ENCODE assay signal across 9 mouse cellular contexts in the genomic region with DNA sequence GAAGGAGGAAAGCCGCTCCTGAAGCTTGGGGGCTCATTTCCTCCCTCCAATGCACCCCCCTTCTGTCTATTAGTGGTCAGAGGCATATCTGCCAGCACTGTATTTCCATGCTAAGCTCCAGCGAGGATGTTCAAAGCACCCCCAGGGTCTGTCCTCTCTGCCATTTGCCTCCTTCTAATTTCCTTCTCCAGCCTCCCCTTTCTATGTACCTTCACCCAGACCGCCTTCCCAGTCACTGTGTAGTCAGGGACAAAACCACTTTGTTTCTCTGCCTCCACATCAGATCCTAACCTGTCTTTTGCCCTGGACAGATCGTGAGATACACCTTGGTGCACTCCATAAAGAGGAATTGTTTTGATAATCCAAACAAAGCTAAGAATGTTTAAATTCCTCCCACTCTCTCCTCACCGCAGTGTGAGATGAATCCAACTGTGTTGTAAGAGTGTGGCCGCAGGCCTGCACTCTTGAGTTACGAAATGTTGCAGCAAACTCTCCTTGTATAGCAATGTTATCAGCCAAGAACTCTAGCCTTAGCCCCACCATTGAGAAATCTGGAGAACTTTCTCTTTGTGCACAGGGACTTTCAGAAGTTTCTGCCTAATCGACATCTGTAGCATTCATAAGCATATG. TPM values are rescaled to one million over a fixed set of nuclear protein-coding genes. Genes with fewer than 3 reads are reported as not detected.
DNase-seq lines count a peak whose midpoint lies in the region; ATAC-seq and TF ChIP-seq lines count a peak whose summit lies in the region.
"Had no signal": no experiment of that assay in that cellular context is flagged by ENCODE, and none has a peak within 500 bp of the region (broad histone marks: within the 10 kb centered on the region; RNA-seq: fewer than 3 reads in every experiment).

No protein-coding gene starts in this region.

- H3K27ac ChIP-seq in gastrocnemius, adult 2 months: peak overlapping the region; percentile 64
- no peak overlapping the region for H3K27ac ChIP-seq in liver, embryonic 11.5 days (ENCODE audit: low read depth, low read length)
- H3K27ac ChIP-seq in midbrain, postnatal 0 days (ENCODE audit: low read depth, low read length): no peak overlapping the region
- no peak overlapping the region for H3K27ac ChIP-seq in midbrain, embryonic 16.5 days (ENCODE audit: low read length)
- H3K27ac ChIP-seq: neural tube, embryonic 12.5 days had no signal

- peak; percentile 45 for DNase-seq in gastrocnemius, adult 2 months
- no peak for DNase-seq in gastrocnemius, postnatal 4 days (ENCODE audit: low spot score in 2 of 2)
- peak; percentile 65 to 72 for DNase-seq in heart, adult 18-20 months
- no peak for DNase-seq in liver, embryonic 11.5 days (ENCODE audit: low spot score)
- DNase-seq in skeletal muscle tissue, adult 2 months (ENCODE audit: low read depth, low spot score): peak; percentile 67
- no peak for DNase-seq in kidney, adult 8-10 months
- no peak for DNase-seq in midbrain, postnatal 0 days (ENCODE audit: low spot score)

- H3K9ac ChIP-seq in liver, embryonic 11.5 days (ENCODE audit: low read depth, low read length): no peak overlapping the region
- H3K9ac ChIP-seq in midbrain, postnatal 0 days (replicated peaks; ENCODE audit: low read length, poor library complexity, severe bottlenecking): no peak overlapping the region
- no peak overlapping the region for H3K9ac ChIP-seq in midbrain, embryonic 16.5 days (ENCODE audit: low read depth, low read length)
- H3K9ac ChIP-seq: neural tube, embryonic 12.5 days had no signal

- no peak for TF ChIP-seq CTCF in gastrocnemius, adult 2 months (IDR thresholded peaks at IDR 0.05)
- TF ChIP-seq CTCF in midbrain, postnatal 0 days (IDR thresholded peaks at IDR 0.05): no peak

- no peaks in the 10 kb centered on the region for H3K27me3 ChIP-seq in liver, embryonic 11.5 days (replicated peaks; ENCODE audit: control insufficient read depth, insufficient read depth, low read length)
- H3K27me3 ChIP-seq in midbrain, postnatal 0 days (ENCODE audit: insufficient read depth, low read length): no peaks in the 10 kb centered on the region
- no peaks in the 10 kb centered on the region; the same call in 1 of the 2 replicates for H3K27me3 ChIP-seq in midbrain, embryonic 16.5 days (ENCODE audit: control insufficient read depth, insufficient read depth, low read depth, low read length)
- H3K27me3 ChIP-seq: neural tube, embryonic 12.5 days had no signal

- intact Hi-C loops in gastrocnemius, adult 2 months (cut with DNase I): loop anchor here (2.0 to 10.0 kb wide), 3 partner anchors 127 to 297 kb away; a partner anchor contains a TSS

- H3K4me1 ChIP-seq in liver, embryonic 11.5 days (replicated peaks; ENCODE audit: control insufficient read depth, insufficient read depth, low read length): peaks cover 13% of the 10 kb centered on the region
- no peaks in the 10 kb centered on the region for H3K4me1 ChIP-seq in midbrain, postnatal 0 days (ENCODE audit: insufficient read depth, low read length)
- H3K4me1 ChIP-seq in midbrain, embryonic 16.5 days (ENCODE audit: control insufficient read depth, insufficient read depth, low read length): no peaks in the 10 kb centered on the region
- H3K4me1 ChIP-seq: neural tube, embryonic 12.5 days had no signal

- H3K4me3 ChIP-seq in gastrocnemius, adult 2 months: no peak overlapping the region
- no peak overlapping the region for H3K4me3 ChIP-seq in liver, embryonic 11.5 days (ENCODE audit: low read depth, low read length)
- H3K4me3 ChIP-seq in midbrain, postnatal 0 days (ENCODE audit: low read depth, low read length): no peak overlapping the region
- H3K4me3 ChIP-seq in midbrain, embryonic 16.5 days (ENCODE audit: low read depth, low read length): no peak overlapping the region
- H3K4me3 ChIP-seq: neural tube, embryonic 12.5 days had no signal

- H3K4me2 ChIP-seq in liver, embryonic 11.5 days: peak overlapping the region; percentile 47
- no peak overlapping the region for H3K4me2 ChIP-seq in midbrain, postnatal 0 days (ENCODE audit: low read depth, low read length, poor library complexity, severe bottlenecking)
- no peak overlapping the region for H3K4me2 ChIP-seq in midbrain, embryonic 16.5 days (ENCODE audit: low read length)
- H3K4me2 ChIP-seq: neural tube, embryonic 12.5 days had no signal

- WGBS in liver, embryonic 11.5 days: 55% methylated on average over 8 of the region's 8 CpGs
- WGBS in midbrain, postnatal 0 days: 74% methylated on average over 8 of the region's 8 CpGs
- 78% methylated on average over 8 of the region's 8 CpGs for WGBS in midbrain, embryonic 16.5 days

- ATAC-seq in liver, embryonic 11.5 days (replicated peaks; ENCODE audit: low FRiP score): no peak
- no peak for ATAC-seq in midbrain, postnatal 0 days (ENCODE audit: low FRiP score)
- no peak for ATAC-seq in midbrain, embryonic 16.5 days

- no peaks in the 10 kb centered on the region for H3K9me3 ChIP-seq in liver, embryonic 11.5 days (ENCODE audit: control insufficient read depth, low read length)
- no peaks in the 10 kb centered on the region for H3K9me3 ChIP-seq in midbrain, postnatal 0 days (ENCODE audit: low read length)
- H3K9me3 ChIP-seq in midbrain, embryonic 16.5 days (replicated peaks; ENCODE audit: control insufficient read depth, low read length, poor library complexity, severe bottlenecking): no peaks in the 10 kb centered on the region
- H3K9me3 ChIP-seq: neural tube, embryonic 12.5 days had no signal

- no peaks in the 10 kb centered on the region for H3K36me3 ChIP-seq in liver, embryonic 11.5 days (ENCODE audit: control insufficient read depth, insufficient read depth, low read length)
- no peaks in the 10 kb centered on the region for H3K36me3 ChIP-seq in midbrain, postnatal 0 days (ENCODE audit: insufficient read depth, low read length)
- H3K36me3 ChIP-seq in midbrain, embryonic 16.5 days (ENCODE audit: control insufficient read depth, insufficient read depth, low read length): no peaks in the 10 kb centered on the region
- H3K36me3 ChIP-seq: neural tube, embryonic 12.5 days had no signal

RNA-seq across cellular contexts. Expression of a gene that starts 27.3 kb away (rescaled TPM):
- under 1 TPM; 0.31 to 0.47 TPM for total RNA-seq in gastrocnemius, adult 2 months (2021)
- total RNA-seq in gastrocnemius, postnatal 4 days (2021): 1 to 10 TPM; 6.5 to 7.1 TPM
- under 1 TPM; 0.57 to 0.65 TPM for total RNA-seq in heart, adult 18-20 months (2021)
- 55.0 and 55.3 TPM in 2 replicates for polyA plus RNA-seq in liver, embryonic 11.5 days (2014; fragmentation: Nextera tagmentation; extraction: Ambion mirVana)
- total RNA-seq in midbrain, postnatal 0 days (2014; rRNA removed): 25.0 and 27.8 TPM in 2 replicates
- 24.7 and 27.3 TPM in 2 replicates for polyA plus RNA-seq in midbrain, postnatal 0 days (2015; fragmentation: Nextera tagmentation; extraction: Ambion mirVana)
- polyA plus RNA-seq in midbrain, embryonic 16.5 days (2015; fragmentation: Nextera tagmentation; extraction: Ambion mirVana): 49.7 and 49.8 TPM in 2 replicates

Comparison
In these comparisons a context has a peak if more than half of its experiments do, and no peak if none do; other contexts are left out.
1. DNase-seq: peak in gastrocnemius, adult 2 months (single experiment), heart, adult 18-20 months (2 of 2) and skeletal muscle tissue, adult 2 months (single experiment); none in gastrocnemius, postnatal 4 days (0 of 2), liver, embryonic 11.5 days (single experiment), kidney, adult 8-10 months (0 of 2) and midbrain, postnatal 0 days (single experiment).
2. RNA of a gene that starts 27.3 kb away (total RNA-seq): 25.0 to 27.8 TPM in midbrain, postnatal 0 days and 6.5 to 7.1 TPM in gastrocnemius, postnatal 4 days; 0.57 to 0.65 TPM in heart, adult 18-20 months and 0.31 to 0.47 TPM in gastrocnemius, adult 2 months; every median in the first group is over 4 times any median in the second.